Mouse (Mus musculus): ENCODE data around the gene Gm17655.
"Not testable (repeated sequence)": the region's sequence is repeated elsewhere in the genome, so short reads cannot be mapped to it uniquely, and the experiment has no call there.

The Gm17655 gene

GRCm38 (mm10) chr5:110086161-110086866 lies 14.0 kb upstream of the Gm17655 start:
- no peak for DNase-seq

DNA sequence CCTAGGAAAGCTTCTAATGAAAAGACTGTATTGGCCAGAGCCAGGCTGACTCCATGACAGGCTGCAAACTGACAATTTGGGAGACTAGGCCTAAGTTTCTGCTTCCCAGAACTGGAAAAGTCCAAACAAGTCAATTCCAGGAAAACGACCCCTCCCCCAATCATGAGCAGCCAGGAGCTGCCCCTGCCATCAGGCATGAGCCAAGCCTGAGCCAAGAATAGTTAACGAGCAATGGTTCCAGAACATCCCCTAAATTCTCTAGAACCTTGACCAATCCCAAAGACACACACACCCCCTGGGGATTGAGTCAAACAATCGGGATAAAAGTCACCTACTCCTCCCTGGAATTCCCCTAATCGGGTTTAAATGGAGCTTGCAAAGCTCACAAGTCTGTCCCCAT lies 10.6 kb upstream of the Gm17655 start:
- no peak for DNase-seq

DNA sequence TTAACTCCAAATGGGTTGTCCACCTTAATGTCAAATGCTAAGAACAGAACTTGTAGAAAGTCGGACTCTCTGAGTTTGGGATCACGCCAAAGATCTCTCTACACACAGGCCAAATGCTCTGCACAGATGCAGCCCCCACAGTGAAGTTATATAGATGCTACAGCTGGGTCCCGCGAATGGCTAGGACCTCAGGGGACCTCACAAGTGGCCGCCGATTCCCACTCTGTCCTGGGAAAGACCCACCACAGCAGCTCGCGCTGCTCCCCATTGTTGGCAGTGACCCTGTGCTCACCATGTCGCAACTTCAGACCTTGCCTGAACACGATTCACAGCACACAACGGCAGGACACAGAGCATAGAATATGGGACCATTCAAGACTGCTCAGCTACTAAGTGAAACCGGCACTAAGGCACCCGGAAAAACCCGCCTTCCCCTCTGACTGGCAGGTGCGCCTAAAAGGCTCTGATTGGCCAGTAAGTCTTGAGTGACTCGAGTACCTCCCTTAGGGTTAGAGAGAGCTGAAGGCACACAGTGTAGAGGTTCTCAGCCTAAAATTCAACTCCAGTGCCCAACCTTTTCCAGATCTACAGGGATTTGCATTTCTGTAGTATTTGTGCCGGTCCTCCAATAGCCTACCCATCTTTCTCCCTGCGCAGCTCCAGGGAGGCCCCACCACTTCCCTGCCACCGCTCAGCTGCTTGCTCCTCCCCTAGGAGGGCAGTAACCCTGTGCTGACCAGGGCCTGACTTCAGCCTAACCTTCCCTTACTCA lies 14.5 kb downstream of the Gm17655 start:
- DNase-seq: peak; percentile 76

- DNase-seq: peak; percentile 30
These were observed 48.5 kb downstream of the Gm17655 start for GRCm38 (mm10) chr5:110023694-110024427.

DNA sequence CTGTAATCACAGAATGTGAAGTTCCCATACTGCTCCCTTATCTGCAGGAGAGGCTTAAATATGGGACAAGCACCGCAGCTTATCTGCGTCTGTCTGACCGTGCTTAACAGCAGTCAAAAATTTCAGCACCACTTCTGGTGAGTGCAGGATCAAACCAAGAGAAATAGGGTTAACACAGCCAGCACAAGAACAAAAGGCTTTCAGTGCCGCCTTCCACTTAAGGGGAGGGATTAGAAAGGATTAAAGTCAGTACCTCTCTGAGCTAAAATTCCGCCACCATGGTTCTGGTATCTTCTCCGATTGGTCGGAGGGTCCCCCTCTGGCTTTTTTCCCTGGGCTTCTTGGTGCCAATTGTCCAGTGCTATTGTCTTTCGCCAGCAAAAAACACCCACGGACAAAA lies 49.0 kb downstream of the Gm17655 start:
- DNase-seq: no peak

- DNase-seq: not testable (repeated sequence)
These were observed 56.5 kb downstream of the Gm17655 start for GRCm38 (mm10) chr5:110015775-110016174.

Measured in right cerebral cortex, postnatal 14 days (tissue).